Comparison of ENCODE assay signal across 24 mouse cellular contexts in the genomic region with DNA sequence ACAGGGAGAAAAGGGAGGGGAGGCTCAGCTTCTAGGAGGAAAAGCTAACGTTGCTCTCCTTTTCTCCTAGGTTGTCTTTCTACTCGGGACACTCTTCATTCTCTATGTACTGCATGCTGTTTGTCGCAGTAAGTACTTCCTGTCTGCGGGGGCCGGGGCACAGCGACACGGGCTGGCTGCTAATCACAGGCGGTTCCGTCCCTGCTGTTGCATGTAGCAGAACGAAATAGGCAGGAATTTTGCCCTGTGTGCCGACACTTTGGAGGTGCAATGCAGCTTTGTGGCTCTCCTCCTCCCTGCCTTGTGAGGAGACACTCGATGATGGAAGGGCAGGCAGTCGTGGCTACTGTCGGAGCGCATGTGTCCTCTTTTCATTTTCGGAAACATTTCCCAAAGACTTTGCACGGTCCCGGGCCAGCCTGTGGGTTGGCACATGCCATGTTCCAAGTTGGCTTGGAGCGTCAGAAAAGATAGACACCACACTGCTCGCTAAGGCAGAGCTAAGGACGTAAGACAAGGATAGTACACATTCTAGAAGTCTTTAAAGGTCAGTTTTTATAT.
"Had no signal": no experiment of that assay in that cellular context is flagged by ENCODE, and none has a peak within 500 bp of the region (broad histone marks: within the 10 kb centered on the region; RNA-seq: fewer than 3 reads in every experiment).

No protein-coding gene starts in this region.

- H3K9ac ChIP-seq: forebrain, postnatal 0 days; heart, embryonic 13.5 days; heart, embryonic 15.5 days; hindbrain, embryonic 13.5 days; hindbrain, embryonic 15.5 days; kidney, embryonic 15.5 days; limb, embryonic 13.5 days; limb, embryonic 15.5 days; liver, embryonic 12.5 days; liver, embryonic 14.5 days had no signal

- H3K27me3 ChIP-seq: heart, embryonic 13.5 days; heart, embryonic 15.5 days; hindbrain, embryonic 13.5 days; hindbrain, embryonic 15.5 days; kidney, embryonic 15.5 days; limb, embryonic 13.5 days; limb, embryonic 15.5 days; liver, embryonic 12.5 days had no signal

- H3K4me3 ChIP-seq: heart, embryonic 10.5 days; heart, embryonic 13.5 days; heart, embryonic 15.5 days; hindbrain, embryonic 13.5 days; hindbrain, embryonic 15.5 days; kidney, embryonic 15.5 days; limb, embryonic 13.5 days; limb, embryonic 15.5 days; liver, embryonic 12.5 days had no signal

- H3K27ac ChIP-seq: heart, embryonic 10.5 days; heart, embryonic 13.5 days; heart, embryonic 15.5 days; hindbrain, embryonic 13.5 days; hindbrain, embryonic 15.5 days; hindbrain, postnatal 0 days; kidney, embryonic 15.5 days; kidney, postnatal 0 days; limb, embryonic 13.5 days; limb, embryonic 15.5 days; liver, embryonic 12.5 days; liver, embryonic 14.5 days had no signal

- H3K4me1 ChIP-seq: hindbrain, embryonic 15.5 days; limb, embryonic 13.5 days; limb, embryonic 15.5 days had no signal

- H3K9me3 ChIP-seq: heart, embryonic 10.5 days; heart, embryonic 15.5 days; hindbrain, embryonic 13.5 days; hindbrain, embryonic 15.5 days; kidney, embryonic 15.5 days; limb, embryonic 13.5 days; limb, embryonic 15.5 days; liver, embryonic 12.5 days had no signal

- DNase-seq: forebrain, postnatal 0 days; gastrocnemius, postnatal 10 days; heart, adult 18-20 months; heart, postnatal 14 days; heart, postnatal 36 days; kidney, adult 11 months; kidney, adult 2 months; kidney, adult 9 months; kidney, postnatal 14 days; kidney, postnatal 36 days; layer of hippocampus, postnatal 36 days; left cerebral cortex, postnatal 4 days had no signal
